Mouse (Mus musculus) forebrain, postnatal 0 days (tissue): ENCODE results near the gene Gm20696. TPM values are rescaled to one million over a fixed set of nuclear protein-coding genes. Genes with fewer than 3 reads are reported as not detected.

Experiments used
- ATAC-seq: fragments of 200-750 bp; cut with Nextera tagmentation; 2 replicates; pipeline ENCODE4 v1.8.0; 2017; ENCODE audit warnings: mild to moderate bottlenecking, moderate library complexity
- DNase-seq: peaks from one replicate; pipeline ENCODE4 v3.0.0-alpha.2; 2015
- H3K27ac ChIP-seq: fragments of 300-500 bp; sonication (generic); 2 replicates; pipeline ENCODE4 v1.5.1; 2014; ENCODE audit warnings: low read depth, mild to moderate bottlenecking, antibody characterized with exemption, low read length, moderate library complexity, mixed read lengths
- H3K27me3 ChIP-seq: fragments of 300-500 bp; sonication (generic); 2 replicates; pipeline ENCODE4 v1.6.1; 2014; ENCODE audit warnings: mild to moderate bottlenecking, low read length, mixed read lengths; ENCODE audit not compliant: insufficient read depth
- H3K36me3 ChIP-seq: fragments of 300-500 bp; sonication (generic); 2 replicates; pipeline ENCODE4 v1.6.1; 2014; ENCODE audit warnings: mild to moderate bottlenecking, moderate library complexity; ENCODE audit not compliant: insufficient read depth
- H3K4me1 ChIP-seq: fragments of 300-500 bp; sonication (generic); 2 replicates; pipeline ENCODE4 v1.6.1; 2014; ENCODE audit warnings: antibody characterized with exemption; ENCODE audit not compliant: insufficient read depth
- H3K4me2 ChIP-seq: fragments of 300-500 bp; sonication (generic); 2 replicates; pipeline ENCODE4 v1.6.1; 2014; ENCODE audit warnings: low read depth, mild to moderate bottlenecking, moderate library complexity
- H3K4me3 ChIP-seq: fragments of 300-500 bp; sonication (generic); 2 replicates; pipeline ENCODE4 v1.5.1; 2014; ENCODE audit warnings: low read depth, low read length, mixed read lengths
- H3K9ac ChIP-seq: fragments of 300-500 bp; sonication (generic); 2 replicates; pipeline ENCODE4 v1.6.1; 2014; ENCODE audit warnings: mild to moderate bottlenecking
- H3K9me3 ChIP-seq: fragments of 300-500 bp; sonication (generic); 2 replicates; pipeline ENCODE4 v1.6.1; 2016; ENCODE audit warnings: low read length
- CTCF ChIP-seq: sonication (generic); IDR thresholded peaks from 2 replicates; pipeline ENCODE4 v1.5.1; 2016; ENCODE audit warnings: antibody characterized with exemption, control low read depth, low read depth
- WGBS: fragments of 180-500 bp; shearing (Covaris S2); extraction: QIAGEN DNeasy Blood & Tissue Kit; methylation state at CpG from one replicate; pipeline ENCODE4 v1.1.7; 2014; 5-methylcytosine and 5-hydroxymethylcytosine counted together
- polyA plus RNA-seq: library from polyadenylated mRNA; unstranded; fragments of >200 nt; fragmentation: Nextera tagmentation; extraction: Ambion mirVana; gene quantifications from 2 replicates; pipeline ENCODE4 v1.2.1, GENCODE M21; 2015
- total RNA-seq: library from RNA; depleted of rRNA; stranded (reverse); fragments of >200 nt; gene quantifications from 2 replicates; pipeline ENCODE4 v1.2.3, GENCODE M21; 2014

The Gm20696 gene
- total and polyA plus RNA-seq, 2 experiments from 2014 or later = 2.2 to 2.6 TPM

GRCm38 (mm10) chr6:99435140-99435539 is 231.5 kb downstream of the Gm20696 start:
- H3K9me3 ChIP-seq = no peaks in the 10 kb centered on the region
- no peak for ATAC-seq
- H3K4me1 ChIP-seq = peaks cover 7% of the 10 kb centered on the region; the same call in 1 of the 2 replicates
- H3K4me3 ChIP-seq = no peak overlapping the region
- no peak overlapping the region for H3K9ac ChIP-seq
- H3K27ac ChIP-seq = no peak overlapping the region
- WGBS = 96% methylated on average over 10 of the region's 10 CpGs
- no peak overlapping the region for H3K4me2 ChIP-seq
- TF ChIP-seq CTCF = no peak
- H3K27me3 ChIP-seq = no peaks in the 10 kb centered on the region
- DNase-seq = no peak
- no peaks in the 10 kb centered on the region; the same call in 1 of the 2 replicates for H3K36me3 ChIP-seq

DNA sequence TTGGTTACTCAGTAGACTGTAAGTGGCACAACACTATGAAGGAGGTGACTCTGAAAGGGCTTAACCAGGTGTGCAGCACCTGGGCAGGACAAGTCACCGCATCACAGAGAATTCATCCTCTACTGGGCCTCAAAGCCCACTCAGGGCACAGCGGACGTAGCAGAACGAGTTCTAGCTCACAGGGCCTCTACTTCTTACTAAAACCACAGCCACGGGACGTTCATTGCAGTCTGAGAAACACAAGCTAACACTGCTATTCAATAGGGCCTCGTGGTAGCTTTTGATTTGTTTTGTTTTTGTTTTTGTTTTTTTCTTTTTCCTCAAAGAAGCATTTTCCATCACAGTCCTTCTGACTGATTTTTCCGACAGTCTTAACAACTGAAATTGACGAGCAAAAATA is 233.6 kb downstream of the Gm20696 start:
- H3K4me3 ChIP-seq = no peak overlapping the region
- DNase-seq (no peak), ATAC-seq (no peak)
- H3K4me1 ChIP-seq = no peaks in the 10 kb centered on the region; the same call in 1 of the 2 replicates
- TF ChIP-seq CTCF = no peak
- no peaks in the 10 kb centered on the region for H3K9me3 ChIP-seq
- no peak overlapping the region for H3K27ac ChIP-seq
- H3K27me3 ChIP-seq = no peaks in the 10 kb centered on the region
- no peaks in the 10 kb centered on the region; the same call in 1 of the 2 replicates for H3K36me3 ChIP-seq
- no peak overlapping the region for H3K4me2 ChIP-seq
- H3K9ac ChIP-seq = no peak overlapping the region
- WGBS = 87% methylated on average over 9 of the region's 9 CpGs

DNA sequence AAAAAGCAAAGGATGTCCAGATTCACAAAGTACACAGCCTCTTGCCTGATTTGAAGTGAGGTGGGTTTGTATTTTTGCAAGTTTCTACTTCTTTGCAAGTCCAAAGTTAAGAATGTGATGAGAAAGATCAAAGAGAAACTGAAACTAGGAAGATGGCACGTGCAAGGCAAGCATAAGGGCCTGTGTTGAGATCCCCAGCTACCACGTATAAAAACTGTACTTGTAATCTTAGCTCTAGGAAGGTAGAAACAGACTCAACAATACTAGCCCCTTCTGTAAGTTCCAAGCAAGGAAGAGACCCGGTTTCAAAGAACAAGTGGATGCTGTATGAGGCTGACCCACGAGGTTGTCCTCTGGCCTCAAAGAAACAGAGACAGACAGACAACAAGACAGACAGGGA is 234.7 kb downstream of the Gm20696 start:
- 73% methylated on average over 4 of the region's 4 CpGs for WGBS
- Histone ChIP-seq H3K4me3 (no peak overlapping the region), H3K4me1 (no peaks in the 10 kb centered on the region; the same call in 1 of the 2 replicates), H3K27me3 (no peaks in the 10 kb centered on the region), H3K9me3 (no peaks in the 10 kb centered on the region), H3K27ac (no peak overlapping the region), H3K9ac (no peak overlapping the region), H3K36me3 (no peaks in the 10 kb centered on the region; the same call in 1 of the 2 replicates), H3K4me2 (no peak overlapping the region)
- no peak for TF ChIP-seq CTCF
- DNase-seq (no peak), ATAC-seq (no peak)

GRCm38 (mm10) chr6:99430560-99430959 is 236.0 kb downstream of the Gm20696 start:
- H3K9ac ChIP-seq = no peak overlapping the region
- H3K9me3 ChIP-seq = no peaks in the 10 kb centered on the region
- no peaks in the 10 kb centered on the region; the same call in 1 of the 2 replicates for H3K4me1 ChIP-seq
- DNase-seq (no peak), ATAC-seq (no peak)
- no peak overlapping the region for H3K4me3 ChIP-seq
- 61% methylated on average over 14 of the region's 14 CpGs for WGBS
- no peaks in the 10 kb centered on the region for H3K27me3 ChIP-seq
- no peak for TF ChIP-seq CTCF
- H3K36me3 ChIP-seq = no peaks in the 10 kb centered on the region; the same call in 1 of the 2 replicates
- no peak overlapping the region for H3K4me2 ChIP-seq
- H3K27ac ChIP-seq = no peak overlapping the region

GRCm38 (mm10) chr6:99429378-99430131 is 237.0 kb downstream of the Gm20696 start:
- 86% methylated on average over 16 of the region's 16 CpGs for WGBS
- Histone ChIP-seq H3K27ac (no peak overlapping the region), H3K4me1 (no peaks in the 10 kb centered on the region; the same call in 1 of the 2 replicates), H3K9ac (no peak overlapping the region), H3K36me3 (no peaks in the 10 kb centered on the region; the same call in 1 of the 2 replicates), H3K9me3 (no peaks in the 10 kb centered on the region), H3K4me2 (no peak overlapping the region), H3K27me3 (no peaks in the 10 kb centered on the region), H3K4me3 (no peak overlapping the region)
- ATAC-seq (no peak), DNase-seq (no peak)
- TF ChIP-seq CTCF = no peak

DNA sequence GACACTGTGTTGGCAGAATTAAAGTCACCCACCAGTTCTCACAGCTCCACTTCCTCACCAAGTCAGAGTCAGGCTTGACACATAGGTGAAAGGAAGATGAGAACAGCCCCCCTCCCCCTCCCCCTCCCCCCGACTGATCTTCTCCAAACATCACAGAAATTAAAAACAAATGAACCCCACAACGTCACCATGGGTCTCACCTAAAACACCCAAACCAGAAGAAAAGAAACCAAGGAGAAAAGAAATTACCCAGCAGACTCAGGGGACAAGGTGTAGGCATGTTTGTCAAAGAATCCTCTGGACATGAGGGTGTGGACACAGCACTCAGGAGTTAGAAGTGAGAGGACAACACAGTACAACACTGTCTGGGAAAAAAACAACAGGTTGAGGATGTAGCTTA is 237.6 kb downstream of the Gm20696 start:
- WGBS = 83% methylated on average over 2 of the region's 2 CpGs
- no peak overlapping the region for H3K27ac ChIP-seq
- DNase-seq = no peak
- no peak overlapping the region for H3K4me2 ChIP-seq
- H3K27me3 ChIP-seq = no peaks in the 10 kb centered on the region
- no peaks in the 10 kb centered on the region; the same call in 1 of the 2 replicates for H3K4me1 ChIP-seq
- no peak for ATAC-seq
- no peak overlapping the region for H3K4me3 ChIP-seq
- TF ChIP-seq CTCF = no peak
- H3K36me3 ChIP-seq = no peaks in the 10 kb centered on the region
- H3K9me3 ChIP-seq = no peaks in the 10 kb centered on the region
- no peak overlapping the region for H3K9ac ChIP-seq

DNA sequence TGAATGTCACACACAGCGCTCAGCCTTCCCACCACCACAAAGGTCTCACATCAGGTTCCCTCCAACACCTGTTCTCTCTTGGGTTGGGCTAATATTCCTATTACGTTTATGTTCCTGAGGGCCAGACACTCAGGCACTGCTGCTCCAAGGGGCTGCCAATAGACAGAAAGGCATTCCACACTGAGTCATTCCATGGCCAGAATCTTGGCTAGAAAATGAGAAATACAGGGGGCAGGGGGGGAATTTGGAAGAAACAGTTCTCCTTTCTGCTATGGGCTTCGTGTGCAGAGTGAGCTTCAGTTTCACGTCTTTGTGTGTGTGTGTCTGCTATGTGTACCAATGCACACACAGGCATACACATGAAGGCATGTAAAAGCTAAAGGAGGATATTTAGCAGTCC is 239.3 kb downstream of the Gm20696 start:
- H3K27me3 ChIP-seq = no peaks in the 10 kb centered on the region
- no peak overlapping the region for H3K9ac ChIP-seq
- 84% methylated on average over 4 of the region's 4 CpGs for WGBS
- H3K4me1 ChIP-seq = no peaks in the 10 kb centered on the region; the same call in 1 of the 2 replicates
- no peak overlapping the region for H3K4me3 ChIP-seq
- no peak overlapping the region for H3K27ac ChIP-seq
- DNase-seq (no peak), ATAC-seq (no peak)
- H3K9me3 ChIP-seq = no peaks in the 10 kb centered on the region
- no peaks in the 10 kb centered on the region for H3K36me3 ChIP-seq
- H3K4me2 ChIP-seq = no peak overlapping the region
- TF ChIP-seq CTCF = no peak
